Mouse (Mus musculus): Measurements from ENCODE around the gene Snap25. TPM values are rescaled to one million over a fixed set of nuclear protein-coding genes. Genes with fewer than 3 reads are reported as not detected.

Snap25 gene
- total RNA-seq (2021): 10 to 100 TPM; 35.2 to 43.5 TPM
- long read RNA-seq, experiment 1, transcript Snap25-202 (8 exons, 1,014 nt): major isoform, 20 of 30 reads
- long read RNA-seq, experiment 1, transcript Snap25-201 (8 exons, 2,116 nt): minor isoform, 6 of 30 reads
- long read RNA-seq, experiment 1, partial matches to known transcripts: 1 of 30 reads
- long read RNA-seq, experiment 1, other reads (novel, unspliced or antisense): 3 of 30 reads
- long read RNA-seq, experiment 2, transcript Snap25-201 (8 exons, 2,116 nt): minor isoform, 5 of 20 reads
- long read RNA-seq, experiment 2, transcript Snap25-202 (8 exons, 1,014 nt): major isoform, 13 of 20 reads
- long read RNA-seq, experiment 2, partial matches to known transcripts: 0 of 20 reads
- long read RNA-seq, experiment 2, other reads (novel, unspliced or antisense): 2 of 20 reads

- DNase-seq: peak; percentile 76
These were observed at the start of gene Snap25 for GRCm38 (mm10) chr2:136713299-136713758. TSS of gene Snap25 (plus strand) at chr2:136713453.

- no peak for DNase-seq
These were observed 46.3 kb upstream of the Snap25 start for GRCm38 (mm10) chr2:136666951-136667350.

GRCm38 (mm10) chr2:136669183-136669582, 44.1 kb upstream of the Snap25 start:
- peak; percentile 8 for DNase-seq

GRCm38 (mm10) chr2:136669665-136670064, 43.6 kb upstream of the Snap25 start:
- peak; percentile 24 for DNase-seq

GRCm38 (mm10) chr2:136670539-136671271, 42.5 kb upstream of the Snap25 start:
- DNase-seq: peak; percentile 8

GRCm38 (mm10) chr2:136674077-136674757, 39.0 kb upstream of the Snap25 start:
- DNase-seq: no peak

GRCm38 (mm10) chr2:136676196-136676595, 37.1 kb upstream of the Snap25 start:
- no peak for DNase-seq

- no peak for DNase-seq
These were observed 36.3 kb upstream of the Snap25 start for GRCm38 (mm10) chr2:136676918-136677445.

- DNase-seq: peak; percentile 93
These were observed 34.7 kb upstream of the Snap25 start for GRCm38 (mm10) chr2:136678321-136679161.

GRCm38 (mm10) chr2:136679280-136680221, 33.7 kb upstream of the Snap25 start:
- DNase-seq: peak; percentile 88

GRCm38 (mm10) chr2:136682146-136682860, 30.9 kb upstream of the Snap25 start:
- DNase-seq: peak; percentile 71

GRCm38 (mm10) chr2:136686195-136686594, 27.1 kb upstream of the Snap25 start:
- peak; percentile 24 for DNase-seq

- no peak for DNase-seq
These were observed 25.9 kb upstream of the Snap25 start for GRCm38 (mm10) chr2:136687316-136687715.

- peak; percentile 76 for DNase-seq
These were observed 23.8 kb upstream of the Snap25 start for GRCm38 (mm10) chr2:136689476-136689875.

GRCm38 (mm10) chr2:136691681-136692080, 21.6 kb upstream of the Snap25 start:
- no peak for DNase-seq

- no peak for DNase-seq
These were observed 13.6 kb upstream of the Snap25 start for GRCm38 (mm10) chr2:136699429-136700227.

GRCm38 (mm10) chr2:136703376-136703775, 9.9 kb upstream of the Snap25 start:
- no peak for DNase-seq

GRCm38 (mm10) chr2:136711155-136711554, 2.1 kb upstream of the Snap25 start:
- no peak for DNase-seq

All from adrenal gland, postnatal 10 days (tissue).